Mouse (Mus musculus) MEL (cell line): Measurements from ENCODE around the gene Hoxd11. TPM values are rescaled to one million over a fixed set of nuclear protein-coding genes. Genes with fewer than 3 reads are reported as not detected.

Experiments used
- DNase-seq: peaks from one replicate; pipeline ENCODE4 v3.0.0; 2011; ENCODE audit warnings: low read depth, low spot score
- H3K27ac ChIP-seq: 2 replicates; pipeline ENCODE4 v1.5.1; 2012; ENCODE audit warnings: low read depth, mild to moderate bottlenecking, control low read depth, low read length, moderate library complexity; ENCODE audit not compliant: control insufficient read depth
- H3K27me3 ChIP-seq, 2 experiments: fragments of 150-350 bp in 1 of 2; sonication (generic) in 1 of 2; 2 replicates each; pipeline ENCODE4 v1.6.1; 2012; ENCODE audit warnings: low read length in 2 of 2, mild to moderate bottlenecking in 2 of 2, improper control_type of control experiment in 1 of 2, moderate library complexity in 1 of 2; ENCODE audit not compliant: insufficient read depth in 2 of 2, control insufficient read depth in 1 of 2
- H3K36me3 ChIP-seq, 2 experiments: 2 replicates each; pipeline ENCODE4 v1.6.1; 2012 to 2014; ENCODE audit warnings: low read length in 2 of 2, improper control_type of control experiment in 1 of 2, inconsistent platforms in 1 of 2, mild to moderate bottlenecking in 1 of 2; ENCODE audit not compliant: insufficient read depth in 2 of 2, control insufficient read depth in 1 of 2
- H3K4me1 ChIP-seq, 2 experiments: fragments of 150-350 bp in 1 of 2; sonication (generic) in 1 of 2; 2 replicates each; pipeline ENCODE4 v1.6.1; 2012; ENCODE audit warnings: low read length in 2 of 2, improper control_type of control experiment in 1 of 2, mild to moderate bottlenecking in 1 of 2; ENCODE audit not compliant: insufficient read depth in 2 of 2, control insufficient read depth in 1 of 2
- H3K4me3 ChIP-seq, 2 experiments: fragments of 150-350 bp in 1 of 2; sonication (generic) in 1 of 2; 2 replicates each; pipeline ENCODE4 v1.5.1; 2012; ENCODE audit warnings: low read depth in 2 of 2, low read length in 2 of 2, mild to moderate bottlenecking in 2 of 2, moderate library complexity in 2 of 2, control low read depth in 1 of 2, improper control_type of control experiment in 1 of 2; ENCODE audit not compliant: control insufficient read depth in 1 of 2, insufficient read depth in 1 of 2
- H3K79me2 ChIP-seq: 2 replicates; pipeline ENCODE4 v1.6.1; 2012; ENCODE audit warnings: mild to moderate bottlenecking, low read length, moderate library complexity; ENCODE audit not compliant: control insufficient read depth, poor library complexity, insufficient read depth
- H3K9ac ChIP-seq: 2 replicates; pipeline ENCODE4 v1.6.1; 2012; ENCODE audit warnings: low read depth, mild to moderate bottlenecking, control low read depth, low read length, moderate library complexity; ENCODE audit not compliant: control insufficient read depth, poor library complexity, severe bottlenecking
- H3K9me3 ChIP-seq: fragments of 150-350 bp; sonication (generic); replicated peaks from 2 replicates; pipeline ENCODE4 v1.6.1; 2012; ENCODE audit warnings: mild to moderate bottlenecking, low read length, improper control_type of control experiment, moderate library complexity; ENCODE audit not compliant: insufficient read depth
- BHLHE40 ChIP-seq: IDR thresholded peaks from 2 replicates; pipeline ENCODE4 v1.6.1; 2012; ENCODE audit warnings: low read depth, mild to moderate bottlenecking, inconsistent platforms, low read length, improper control_type of control experiment, borderline replicate concordance
- CHD2 ChIP-seq: IDR thresholded peaks from 2 replicates; pipeline ENCODE4 v1.6.1; 2011; ENCODE audit warnings: low read length, improper control_type of control experiment
- CTCF ChIP-seq, 3 experiments: IDR thresholded peaks in 2 of 3; conservative IDR thresholded peaks in 1 of 3; 2 replicates each; pipeline ENCODE4 v1.5.1; 2011 to 2012; ENCODE audit warnings: low read length in 3 of 3, low read depth in 2 of 3, mild to moderate bottlenecking in 2 of 3, improper control_type of control experiment in 1 of 3, inconsistent platforms in 1 of 3, mixed read lengths in 1 of 3, moderate library complexity in 1 of 3; ENCODE audit not compliant: control insufficient read depth in 1 of 3, insufficient read depth in 1 of 3, poor library complexity in 1 of 3, severe bottlenecking in 1 of 3
- E2F4 ChIP-seq: IDR thresholded peaks from 2 replicates; pipeline ENCODE4 v1.6.1; 2011; ENCODE audit warnings: low read depth, low read length, improper control_type of control experiment, borderline replicate concordance
- GABPA ChIP-seq: IDR thresholded peaks from 2 replicates; pipeline ENCODE4 v1.6.1; 2012; ENCODE audit warnings: low read depth, mild to moderate bottlenecking, inconsistent platforms, low read length, improper control_type of control experiment, moderate library complexity
- GATA1 ChIP-seq: IDR thresholded peaks from 2 replicates; pipeline ENCODE4 v1.6.1; 2011; ENCODE audit warnings: low read depth, low read length, improper control_type of control experiment
- HCFC1 ChIP-seq: IDR thresholded peaks from 2 replicates; pipeline ENCODE4 v1.6.1; 2012; ENCODE audit warnings: low read depth, mild to moderate bottlenecking, inconsistent platforms, low read length, improper control_type of control experiment, moderate library complexity
- JUND ChIP-seq: IDR thresholded peaks from 2 replicates; pipeline ENCODE4 v1.6.1; 2011; ENCODE audit warnings: low read depth, mild to moderate bottlenecking, improper control_type of control experiment, low read length
- KAT2A ChIP-seq: conservative IDR thresholded peaks from 2 replicates; pipeline ENCODE4 v1.6.1; 2012; ENCODE audit warnings: low read depth, low read length, improper control_type of control experiment, inconsistent platforms
- MAZ ChIP-seq: IDR thresholded peaks from 2 replicates; pipeline ENCODE4 v1.6.1; 2012; ENCODE audit warnings: low read depth, mild to moderate bottlenecking, inconsistent platforms, low read length, improper control_type of control experiment
- MEF2A ChIP-seq: IDR thresholded peaks from 2 replicates; pipeline ENCODE4 v1.6.1; 2014; ENCODE audit warnings: low read depth, mild to moderate bottlenecking, inconsistent platforms, low read length, improper control_type of control experiment; ENCODE audit not compliant: poor library complexity, insufficient replicate concordance, severe bottlenecking; ENCODE audit errors: extremely low read depth
- MXI1 ChIP-seq: IDR thresholded peaks from 2 replicates; pipeline ENCODE4 v1.6.1; 2011; ENCODE audit warnings: mild to moderate bottlenecking, low read depth, low read length, improper control_type of control experiment
- MYB ChIP-seq: IDR thresholded peaks from 2 replicates; pipeline ENCODE4 v1.6.1; 2011; ENCODE audit warnings: mild to moderate bottlenecking, low read depth, low read length, improper control_type of control experiment
- MYC ChIP-seq: IDR thresholded peaks from 2 replicates; pipeline ENCODE4 v1.6.1; 2011; ENCODE audit warnings: low read depth, mild to moderate bottlenecking, low read length, improper control_type of control experiment, moderate library complexity
- NRF1 ChIP-seq: IDR thresholded peaks from 2 replicates; pipeline ENCODE4 v1.6.1; 2014; ENCODE audit warnings: low read depth, mild to moderate bottlenecking, inconsistent platforms, low read length, improper control_type of control experiment, moderate library complexity; ENCODE audit not compliant: poor library complexity, insufficient read depth, severe bottlenecking
- POLR2A ChIP-seq, 2 experiments: IDR thresholded peaks; 2 replicates each; pipeline ENCODE4 v1.6.1; 2011 to 2012; ENCODE audit warnings: low read length in 2 of 2, mild to moderate bottlenecking in 2 of 2, control low read depth in 1 of 2, improper control_type of control experiment in 1 of 2, low read depth in 1 of 2, moderate library complexity in 1 of 2; ENCODE audit not compliant: control insufficient read depth in 1 of 2, insufficient read depth in 1 of 2, poor library complexity in 1 of 2
- POLR2AphosphoS5 ChIP-seq: IDR thresholded peaks from 2 replicates; pipeline ENCODE4 v1.6.1; 2012; ENCODE audit warnings: low read depth, borderline replicate concordance, mild to moderate bottlenecking, inconsistent platforms, low read length, moderate library complexity, mixed read lengths
- SMC3 ChIP-seq: IDR thresholded peaks from 2 replicates; pipeline ENCODE4 v1.6.1; 2011; ENCODE audit warnings: low read depth, low read length, improper control_type of control experiment
- TAL1 ChIP-seq: IDR thresholded peaks from 2 replicates; pipeline ENCODE4 v1.6.1; 2012; ENCODE audit warnings: mild to moderate bottlenecking, inconsistent platforms, low read length, moderate library complexity, mixed read lengths
- TCF12 ChIP-seq: IDR thresholded peaks from 2 replicates; pipeline ENCODE4 v1.6.1; 2014; ENCODE audit warnings: low read depth, mild to moderate bottlenecking, inconsistent platforms, low read length, improper control_type of control experiment, moderate library complexity
- UBTF ChIP-seq: IDR thresholded peaks from 2 replicates; pipeline ENCODE4 v1.6.1; 2012; ENCODE audit warnings: low read depth, mild to moderate bottlenecking, inconsistent platforms, low read length, improper control_type of control experiment, moderate library complexity, borderline replicate concordance; ENCODE audit not compliant: insufficient read depth
- USF1 ChIP-seq: IDR thresholded peaks from 2 replicates; pipeline ENCODE4 v1.6.1; 2014; ENCODE audit warnings: low read depth, mild to moderate bottlenecking, inconsistent platforms, low read length, improper control_type of control experiment, moderate library complexity
- ZC3H11A ChIP-seq: IDR thresholded peaks from 2 replicates; pipeline ENCODE4 v1.6.1; 2012; ENCODE audit warnings: low read depth, mild to moderate bottlenecking, inconsistent platforms, low read length, improper control_type of control experiment
- ZMIZ1 ChIP-seq: IDR thresholded peaks from 2 replicates; pipeline ENCODE4 v1.6.1; 2012; ENCODE audit warnings: low read depth, mild to moderate bottlenecking, inconsistent platforms, low read length, improper control_type of control experiment, moderate library complexity
- ZNF384 ChIP-seq: IDR thresholded peaks from 2 replicates; pipeline ENCODE4 v1.6.1; 2012; ENCODE audit warnings: low read depth, mild to moderate bottlenecking, inconsistent platforms, low read length, improper control_type of control experiment
- polyA plus RNA-seq, 2 experiments: library from polyadenylated mRNA; stranded (reverse) in 1 of 2; unstranded in 1 of 2; fragments of >175 nt in 1 of 2; fragments of >200 nt in 1 of 2; gene quantifications; 2 replicates each; pipeline versions ENCODE4 v1.2.1 to v1.2.4; 2012; ENCODE audit warnings: low replicate concordance in 2 of 2, low read depth in 1 of 2; ENCODE audit not compliant: insufficient read length in 2 of 2, insufficient read depth in 1 of 2, missing spikeins in 1 of 2
- total RNA-seq: library from RNA; depleted of rRNA; stranded (reverse); fragments of 300-350 nt; gene quantifications from 2 replicates; pipeline ENCODE4 v1.2.3, GENCODE M21; 2012

Gene Hoxd11
- total and polyA plus RNA-seq, 3 experiments: not detected

- H3K27ac ChIP-seq: no peak overlapping the region
- no peak overlapping the region for H3K9ac ChIP-seq
- H3K4me1 ChIP-seq: no peaks in the 10 kb centered on the region
- H3K36me3 ChIP-seq: no peaks in the 10 kb centered on the region
- TF ChIP-seq MXI1: no peak
- no peak for TF ChIP-seq MAZ
- TF ChIP-seq CHD2: no peak
- TF ChIP-seq GATA1: no peak
- no peak for TF ChIP-seq BHLHE40
- no peak for TF ChIP-seq GABPA
- TF ChIP-seq ZMIZ1: no peak
- no peak for TF ChIP-seq ZC3H11A
- TF ChIP-seq TCF12: no peak
- no peak for TF ChIP-seq UBTF
- TF ChIP-seq MEF2A: no peak
- no peak for TF ChIP-seq E2F4
- no peak for TF ChIP-seq USF1
- TF ChIP-seq MYC: no peak
- no peak for TF ChIP-seq ZNF384
- no peak for DNase-seq
- no peaks in the 10 kb centered on the region for H3K27me3 ChIP-seq
- no peaks in the 10 kb centered on the region for H3K79me2 ChIP-seq
- no peak overlapping the region for H3K4me3 ChIP-seq
- H3K9me3 ChIP-seq: no peaks in the 10 kb centered on the region
Measured at GRCm38 (mm10) chr2:74667191-74667841, 12.0 kb upstream of the Hoxd11 start.

DNA sequence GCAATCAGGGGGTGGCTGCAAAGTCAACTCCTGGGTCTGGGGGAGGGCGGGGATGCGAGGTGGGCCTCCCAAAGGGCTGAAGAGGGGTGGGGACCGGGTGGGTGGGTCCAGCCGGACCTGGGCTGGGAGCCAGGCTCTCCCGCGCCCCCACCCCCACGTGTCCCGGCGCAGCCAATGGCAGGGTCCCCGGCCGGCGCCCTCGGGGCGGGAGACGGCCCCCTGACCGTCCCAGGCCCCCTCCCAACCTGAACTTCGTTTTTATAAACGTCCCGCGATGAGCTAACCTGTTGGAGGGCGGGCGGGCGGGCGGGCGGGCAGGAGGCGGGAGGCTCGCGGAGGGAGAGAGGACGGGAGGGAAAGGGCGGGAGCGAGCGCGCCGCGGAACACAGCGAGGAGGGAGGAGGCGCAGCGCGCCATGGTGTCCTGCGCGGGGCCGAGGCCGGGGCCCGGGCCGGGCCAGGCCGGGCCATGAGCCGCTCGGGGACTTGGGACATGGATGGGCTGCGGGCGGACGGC is 11.5 kb upstream of the Hoxd11 start, which contains the start of gene Hoxd13:
Gene Hoxd13 (plus strand): TSS at position 469 of the 516 bp plus-strand sequence.
- Histone ChIP-seq H3K27me3 (no peaks in the 10 kb centered on the region), H3K9me3 (no peaks in the 10 kb centered on the region), H3K4me1 (no peaks in the 10 kb centered on the region), H3K27ac (no peak within 1 kb of the TSS), H3K4me3 (no peak within 1 kb of the TSS), H3K9ac (no peak within 1 kb of the TSS), H3K79me2 (no peaks in the 10 kb centered on the region), H3K36me3 (no peaks in the 10 kb centered on the region)
- DNase-seq: no peak
- TF ChIP-seq USF1: no peak
- no peak for TF ChIP-seq MXI1
- no peak for TF ChIP-seq MEF2A
- no peak for TF ChIP-seq POLR2AphosphoS5
- TF ChIP-seq JUND: no peak
- no peak for TF ChIP-seq ZNF384
- no peak for TF ChIP-seq TAL1
- no peak for TF ChIP-seq NRF1
- TF ChIP-seq ZMIZ1: no peak
- no peak for TF ChIP-seq POLR2A (IDR thresholded peaks at IDR 0.05; ENCODE audit: control insufficient read depth in 1 of 2, insufficient read depth in 1 of 2, low read depth in 1 of 2, low read length in 2 of 2, poor library complexity in 1 of 2)
- no peak for TF ChIP-seq GATA1
- TF ChIP-seq MAZ: no peak
- TF ChIP-seq KAT2A: no peak
- TF ChIP-seq HCFC1: no peak
- no peak for TF ChIP-seq SMC3
- no peak for TF ChIP-seq MYB
- TF ChIP-seq CTCF (IDR thresholded peaks at IDR 0.05 in 2 of 3, conservative IDR thresholded peaks at IDR 0.05 in 1 of 3; ENCODE audit: control insufficient read depth in 1 of 3, insufficient read depth in 1 of 3, low read depth in 2 of 3, low read length in 3 of 3, poor library complexity in 1 of 3, severe bottlenecking in 1 of 3): no peak
